Mouse (Mus musculus) layer of hippocampus, postnatal 14 days (tissue): Measurements from ENCODE around the gene Eef2. TPM values are rescaled to one million over a fixed set of nuclear protein-coding genes. Genes with fewer than 3 reads are reported as not detected.
"Not testable (repeated sequence)": the region's sequence is repeated elsewhere in the genome, so short reads cannot be mapped to it uniquely, and the experiment has no call there.

Experiments used
- DNase-seq, 2 experiments: peaks; one replicate each; pipeline ENCODE4 v3.0.0; 2021 to 2022; ENCODE audit warnings: low spot score in 2 of 2, mixed read lengths in 1 of 2
- total RNA-seq, 2 experiments: library from RNA; stranded (reverse); gene quantifications; 2 replicates each; pipeline ENCODE4 v1.2.3; 2021

The Eef2 gene
- total RNA-seq, 2 experiments from 2014 or later, result 1,016 to 1,032 TPM

GRCm38 (mm10) chr10:81198230-81198629 lies 21.8 kb downstream of the Eef2 start:
- DNase-seq, result peak in 1 of 2 experiments; percentile 74

- no peak for DNase-seq
Measured at GRCm38 (mm10) chr10:81198990-81199389, 22.6 kb downstream of the Eef2 start.

DNA sequence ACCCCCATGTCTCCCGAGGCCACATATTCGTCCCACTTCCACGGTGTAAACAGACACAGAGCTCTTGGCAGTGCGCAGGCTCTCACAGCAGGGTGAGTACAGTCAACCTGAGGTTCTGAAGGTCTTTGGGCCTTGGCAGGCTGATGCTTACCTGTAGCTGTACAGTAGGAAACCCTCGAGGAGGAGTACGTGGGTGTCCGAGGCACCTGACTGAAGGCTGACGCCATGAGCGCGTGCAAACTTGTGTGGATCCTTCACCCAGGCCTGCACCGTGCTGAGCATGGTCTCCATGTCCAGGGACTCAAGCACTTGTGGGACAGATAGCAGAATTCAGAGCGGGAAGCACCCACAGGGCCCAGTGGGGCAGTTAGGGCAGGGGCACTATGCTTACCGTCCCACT lies 23.7 kb downstream of the Eef2 start:
- DNase-seq, result no peak

GRCm38 (mm10) chr10:81200605-81201287 lies 24.3 kb downstream of the Eef2 start:
- DNase-seq, result no peak

DNA sequence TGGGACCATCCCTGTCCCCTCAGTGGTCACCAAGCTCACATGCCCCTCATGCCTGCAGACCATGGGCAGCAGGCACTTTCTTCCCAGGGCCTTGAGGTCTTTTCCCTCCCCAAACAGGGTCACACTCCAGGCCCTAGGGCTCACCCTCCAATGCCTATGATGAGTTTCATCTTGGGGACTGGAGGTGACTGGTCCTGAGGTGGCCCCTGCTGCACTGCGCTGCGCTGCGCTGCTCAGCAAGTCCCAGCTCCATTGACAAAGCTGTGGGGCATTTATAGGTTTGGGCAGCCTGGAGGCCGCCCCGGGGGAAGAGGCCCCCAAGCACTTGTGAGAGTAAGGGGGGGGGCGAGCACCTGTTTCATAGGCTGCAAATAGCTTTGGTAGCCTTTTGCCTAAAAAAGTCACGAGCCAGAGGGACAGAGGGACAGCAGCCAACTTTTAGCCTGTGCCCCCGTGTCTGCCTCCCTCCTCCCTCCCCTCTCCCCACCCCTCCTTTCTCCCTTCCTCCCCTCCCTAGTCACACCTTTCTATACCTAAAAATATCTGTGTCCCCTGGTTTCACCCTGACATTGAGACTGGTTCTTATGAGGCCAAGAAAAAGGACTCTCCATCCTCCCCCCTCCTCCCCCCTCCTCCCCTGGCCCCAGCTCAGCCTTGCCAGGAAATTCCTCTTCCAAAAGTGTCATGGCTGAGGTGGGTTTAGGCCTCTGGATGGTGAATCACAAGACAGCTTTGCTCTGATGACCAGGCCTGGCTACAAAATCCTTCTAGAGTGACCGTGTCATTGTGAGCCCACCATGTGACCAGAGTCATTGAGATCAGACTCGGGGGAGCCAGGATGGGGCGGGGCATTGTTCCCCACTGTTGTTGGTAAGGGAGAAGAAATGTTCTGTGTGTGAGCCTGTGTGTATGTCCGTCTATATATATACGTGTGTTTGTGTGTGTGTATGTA lies 25.7 kb downstream of the Eef2 start, which contains the start of gene Nmrk2:
Nmrk2 (minus strand) TSS at position 245 of the 952 bp plus-strand sequence.
- DNase-seq, result no peak

- DNase-seq, result no peak
Measured at GRCm38 (mm10) chr10:81202978-81203720, 26.7 kb downstream of the Eef2 start.

DNA sequence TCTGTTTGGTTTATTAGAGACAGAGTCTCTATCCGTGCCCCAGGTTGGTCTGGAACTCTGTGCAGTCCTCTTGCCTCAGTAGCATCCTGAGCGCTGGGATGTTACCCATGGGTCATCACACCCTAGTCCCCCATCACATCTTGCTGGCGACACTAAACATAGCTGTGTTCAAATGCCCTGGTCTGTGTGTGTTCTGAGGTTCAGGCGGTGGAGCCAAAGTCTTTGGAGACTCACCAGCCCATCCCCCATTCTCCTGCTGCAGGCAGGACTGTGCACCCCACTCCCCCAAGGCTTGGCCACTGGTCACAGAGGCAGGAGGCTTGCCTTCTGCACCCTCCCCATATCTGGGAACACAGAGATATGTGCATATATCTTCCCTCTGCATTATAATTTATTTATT lies 27.7 kb downstream of the Eef2 start:
- DNase-seq, result no peak

DNA sequence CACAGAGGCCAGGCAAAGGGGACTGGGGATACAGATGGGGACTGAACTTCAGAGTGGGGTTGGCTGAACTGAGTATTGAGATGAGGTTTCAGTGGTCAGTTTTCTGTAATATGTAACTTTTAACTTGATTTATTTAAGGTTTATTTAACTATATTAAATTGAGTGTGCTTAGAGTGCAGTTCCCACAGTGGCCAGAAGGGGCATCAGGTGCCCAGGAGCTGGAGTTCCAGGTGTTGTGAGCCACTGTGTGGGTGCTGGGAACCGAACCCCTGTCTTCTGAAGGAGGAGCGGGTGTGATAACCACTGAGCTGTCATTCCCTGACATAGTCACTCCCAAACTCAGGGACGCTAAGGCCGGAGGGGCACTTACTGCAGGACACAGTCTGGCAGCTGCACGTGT lies 33.7 kb downstream of the Eef2 start:
- DNase-seq, result no peak

DNA sequence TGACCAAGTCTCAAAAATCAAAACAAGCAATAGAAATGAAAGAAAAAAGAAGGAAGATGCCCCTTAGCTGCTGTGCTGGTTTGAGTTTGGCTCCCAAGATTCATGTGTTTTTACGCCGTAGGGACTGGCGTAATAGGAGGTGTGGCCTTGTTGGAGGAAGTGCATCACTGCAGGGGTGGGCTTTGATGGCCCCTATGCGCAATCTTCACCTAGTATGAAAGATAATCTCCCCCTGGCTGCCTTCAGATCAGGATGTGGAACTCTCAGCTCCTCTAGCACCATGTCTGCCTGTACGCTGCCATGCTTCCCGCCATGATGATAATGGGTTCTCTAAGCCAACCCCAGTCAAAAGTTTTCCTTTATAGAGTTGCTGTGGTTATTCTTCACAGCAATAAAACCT lies 39.8 kb downstream of the Eef2 start:
- DNase-seq, result no peak

GRCm38 (mm10) chr10:81216810-81217209 lies 40.4 kb downstream of the Eef2 start:
- DNase-seq, result no peak

DNA sequence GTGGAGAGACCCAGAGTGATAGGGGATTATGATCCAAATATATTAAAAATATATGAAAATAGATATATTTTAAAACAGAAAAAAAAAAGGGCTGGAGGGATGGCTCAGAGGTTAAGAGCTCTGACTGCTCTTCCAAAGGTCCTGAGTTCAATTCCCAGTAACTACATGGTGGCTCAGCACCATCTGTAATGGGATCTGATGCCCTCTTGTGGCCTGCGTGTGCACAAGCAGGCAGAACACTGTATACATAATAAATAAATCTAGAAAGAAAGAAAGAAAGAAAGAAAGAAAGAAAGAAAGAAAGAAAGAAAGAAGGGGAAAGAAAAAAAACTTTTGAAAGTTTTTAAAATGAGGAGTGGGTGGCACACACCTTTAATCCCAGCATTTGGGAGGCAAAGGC lies 40.8 kb downstream of the Eef2 start:
- DNase-seq, result not testable (repeated sequence)

GRCm38 (mm10) chr10:81217964-81218363 lies 41.5 kb downstream of the Eef2 start:
- no peak for DNase-seq

- no peak for DNase-seq
Measured at GRCm38 (mm10) chr10:81221402-81222015, 45.1 kb downstream of the Eef2 start.

DNA sequence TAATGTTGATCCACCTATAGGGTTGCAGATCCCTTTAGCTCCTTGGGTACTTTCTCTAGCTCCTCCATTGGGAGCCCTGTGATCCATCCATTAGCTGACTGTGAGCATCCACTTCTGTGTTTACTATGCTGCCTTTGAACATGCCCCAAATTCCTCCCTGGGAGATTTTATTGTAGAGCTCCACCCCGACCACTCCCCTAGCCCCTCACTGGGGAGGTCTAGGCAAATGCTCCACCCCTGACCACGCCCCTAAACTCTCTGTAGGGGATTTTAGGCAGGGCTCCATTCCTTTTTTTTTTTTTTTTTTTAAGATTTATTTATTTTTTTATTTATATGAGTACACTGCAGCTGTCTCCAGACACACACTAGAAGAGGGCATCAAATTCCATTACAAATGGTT lies 47.3 kb downstream of the Eef2 start:
- not testable (repeated sequence) for DNase-seq

DNA sequence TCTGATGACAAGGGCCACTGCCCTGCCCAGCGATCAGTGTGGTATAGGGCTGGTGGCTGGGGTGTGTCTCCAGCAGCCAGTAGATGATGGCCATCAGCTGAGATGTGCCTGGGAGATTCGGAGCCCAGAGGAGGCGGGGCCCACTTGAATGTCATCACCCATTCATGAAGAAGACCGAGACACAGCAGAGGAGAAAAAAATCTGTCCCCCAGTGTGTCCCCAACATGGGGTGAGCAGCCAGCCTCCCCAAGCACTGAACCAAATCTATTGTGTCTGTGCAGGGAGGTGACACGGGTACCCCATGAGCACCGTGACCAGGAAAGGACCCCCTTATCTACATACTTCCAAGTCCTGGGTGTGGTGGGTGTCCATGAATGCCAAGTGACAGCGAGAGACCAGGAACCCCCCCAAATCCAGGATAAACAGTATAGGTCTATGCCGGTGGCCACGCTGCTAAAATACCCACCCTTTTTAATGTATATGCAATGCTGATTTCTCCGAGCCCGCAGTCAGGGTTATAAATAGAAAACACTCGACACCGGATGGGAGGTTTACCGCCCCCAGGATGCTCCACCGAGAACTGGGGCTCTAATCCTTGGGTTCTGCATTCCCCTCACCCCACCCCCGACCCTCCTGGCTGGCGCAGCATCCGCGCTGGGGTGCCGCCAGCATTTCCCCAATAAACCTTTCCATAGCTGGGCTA lies 53.5 kb downstream of the Eef2 start:
- no peak for DNase-seq

GRCm38 (mm10) chr10:81230438-81231332 lies 54.3 kb downstream of the Eef2 start, which contains the start of gene Atcay:
Gene Atcay (minus strand): TSS chr10:81230833.
- DNase-seq, result peak; percentile 77 to 89

DNA sequence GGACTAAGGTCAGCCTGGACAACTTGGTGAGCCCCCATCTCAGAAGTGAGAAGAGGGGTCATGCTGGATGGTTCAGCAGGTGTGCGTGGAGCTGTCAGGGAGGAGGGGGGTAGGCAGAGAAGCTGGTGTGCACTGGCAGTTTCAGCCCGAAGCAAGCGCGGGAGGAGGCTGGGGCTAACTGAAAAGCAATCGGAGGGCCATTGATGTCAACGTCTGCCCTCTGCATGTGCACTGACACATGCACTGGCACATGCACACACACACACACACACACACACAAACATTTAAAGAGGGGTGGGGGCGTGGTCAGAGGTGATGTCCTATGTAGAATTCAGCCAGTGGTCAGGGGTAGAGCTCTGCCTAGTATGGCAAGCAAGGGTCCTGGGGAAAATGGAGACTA lies 55.0 kb downstream of the Eef2 start:
- no peak for DNase-seq
